Mouse (Mus musculus) C2C12 (cell line): ENCODE results near the gene H1foo.

Experiments
- CEBPB ChIP-seq: IDR thresholded peaks from one replicate; pipeline ENCODE4 v1.6.1; 2011; ENCODE audit warnings: low read depth, mild to moderate bottlenecking, control low read depth, moderate library complexity
- CTCF ChIP-seq: IDR thresholded peaks from one replicate; pipeline ENCODE4 v1.5.1; 2011; ENCODE audit not compliant: control insufficient read depth, insufficient read depth, insufficient read length
- FOSL1 ChIP-seq: IDR thresholded peaks from one replicate; pipeline ENCODE4 v1.8.0; 2011; ENCODE audit warnings: mild to moderate bottlenecking, low read length; ENCODE audit not compliant: poor library complexity, insufficient read depth, severe bottlenecking
- MAX ChIP-seq: IDR thresholded peaks from one replicate; pipeline ENCODE4 v1.6.1; 2011; ENCODE audit warnings: mild to moderate bottlenecking, control low read depth
- MYOD1 ChIP-seq: IDR thresholded peaks from one replicate; pipeline ENCODE4 v1.6.1; 2011; ENCODE audit warnings: low read depth; ENCODE audit not compliant: control insufficient read depth, insufficient read length
- MYOG ChIP-seq: IDR thresholded peaks from one replicate; pipeline ENCODE4 v1.6.1; 2011; ENCODE audit not compliant: control insufficient read depth, insufficient read length; ENCODE audit errors: extremely low read depth
- USF1 ChIP-seq: IDR thresholded peaks from one replicate; pipeline ENCODE4 v1.6.1; 2011; ENCODE audit warnings: low read depth, mild to moderate bottlenecking, control low read depth, moderate library complexity

DNA sequence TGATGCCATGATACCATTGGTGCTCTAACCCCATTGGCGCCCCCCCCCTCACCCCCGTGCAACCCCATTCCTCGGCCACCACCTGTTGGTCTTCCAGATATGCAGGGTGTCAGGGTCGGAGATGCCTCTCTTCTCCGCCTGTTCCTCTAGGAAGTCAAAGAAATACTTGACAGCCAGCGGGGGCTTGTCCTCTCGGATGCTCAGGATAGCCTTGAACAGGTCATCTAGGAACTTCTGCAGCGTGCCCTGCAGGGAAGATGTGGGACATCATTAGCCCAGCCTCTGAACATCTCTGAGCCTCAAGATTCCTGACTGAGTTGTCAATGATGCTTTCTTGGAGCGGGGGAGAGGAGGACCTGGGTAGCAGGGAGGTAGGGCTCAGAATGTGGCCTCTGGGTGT, 13.7 kb downstream of the H1foo start:
- TF ChIP-seq MYOG: no peak
- TF ChIP-seq CTCF: no peak
- no peak for TF ChIP-seq USF1
- no peak for TF ChIP-seq MAX
- no peak for TF ChIP-seq CEBPB
- no peak for TF ChIP-seq FOSL1
- TF ChIP-seq MYOD1: no peak
